Mouse (Mus musculus): Measurements from ENCODE around the gene Zfp786. TPM values are rescaled to one million over a fixed set of nuclear protein-coding genes. Genes with fewer than 3 reads are reported as not detected.

The Zfp786 gene
- 0.12 TPM in 1 of 2 replicates, not detected in the other for polyA plus RNA-seq (2012; ENCODE audit: low replicate concordance)

DNA sequence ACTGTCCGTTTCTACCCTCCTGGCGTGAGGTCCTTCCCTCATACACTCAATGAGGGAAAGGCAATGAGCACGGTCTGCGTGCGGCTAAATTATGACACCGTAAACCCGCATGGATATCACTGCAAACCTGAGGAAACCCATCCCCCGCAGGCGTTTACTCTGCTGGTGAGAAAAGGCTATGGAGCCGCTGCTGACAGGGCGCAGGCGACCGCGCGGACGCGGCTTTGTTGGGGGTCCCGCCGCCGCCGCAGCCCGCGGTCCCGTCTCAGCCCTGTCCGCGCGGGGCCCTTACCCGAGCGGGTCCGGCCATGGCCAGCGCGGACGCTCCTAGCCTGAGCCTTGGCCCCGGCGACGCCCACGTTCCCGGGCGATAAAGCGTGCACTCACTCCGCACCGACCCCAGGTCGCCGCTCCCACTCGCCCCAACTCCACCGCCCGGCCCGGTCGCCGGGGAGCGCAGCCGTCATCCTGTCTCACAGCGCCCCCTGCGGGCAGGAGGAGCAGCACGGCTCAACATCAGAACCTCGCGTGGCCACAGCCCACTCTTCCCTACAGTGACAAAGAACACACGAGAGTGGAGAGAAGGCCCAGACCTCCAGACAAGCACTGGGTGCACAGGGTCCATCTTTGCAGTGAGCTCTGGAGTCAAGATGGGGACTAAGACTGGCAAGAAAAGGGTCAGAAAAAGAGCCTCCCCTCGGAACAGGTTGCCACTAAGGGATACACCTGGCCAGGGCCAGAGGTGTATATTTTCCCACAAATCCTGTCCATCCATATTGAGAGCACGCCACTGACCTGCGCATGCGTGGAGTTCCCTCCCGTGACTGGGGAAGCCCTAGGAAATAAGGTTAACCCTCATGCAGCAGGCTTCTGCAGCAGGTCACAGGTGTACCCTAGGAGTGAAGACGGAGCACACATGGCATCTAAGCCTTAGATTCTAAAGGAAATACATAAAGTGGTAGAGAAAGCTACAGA is at the start of gene Zfp786:
Gene Zfp786 (minus strand): TSS at position 764 of the 975 bp plus-strand sequence.

DNA sequence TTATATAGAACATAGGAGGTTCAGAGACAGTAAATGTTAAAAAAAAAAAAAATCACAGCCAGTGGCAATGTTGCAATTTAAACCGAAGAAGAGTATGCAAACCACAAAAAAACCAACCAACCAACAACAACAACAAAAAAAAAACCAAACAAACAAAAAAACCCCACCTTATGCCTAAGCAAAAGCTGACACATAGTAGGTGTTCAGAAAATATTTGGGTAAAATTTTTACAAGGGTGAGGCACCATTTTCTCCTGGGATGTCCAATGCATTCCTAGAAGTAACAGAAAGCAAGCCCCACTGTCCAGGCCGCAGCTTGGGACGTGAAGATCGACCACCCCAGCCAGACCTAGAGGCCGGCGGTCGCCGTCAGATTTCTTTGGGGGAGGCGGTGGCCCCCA is 46.4 kb upstream of the Zfp786 start, which contains the start of gene Zfp282:
Gene Zfp282 (plus strand): TSS at position 147 of the 400 bp plus-strand sequence.

GRCm38 (mm10) chr6:47835482-47835983 is 4.9 kb upstream of the Zfp786 start, which contains the start of gene Zfp398:
TSS of gene Zfp398 (plus strand) at chr6:47835661.

GRCm38 (mm10) chr6:47813257-47813878 is 17.3 kb downstream of the Zfp786 start, which contains the start of gene Pdia4:
TSS of gene Pdia4 (minus strand) at chr6:47813430.

Other genes with a start within 250 kb of the Zfp786 start
- gene Ezh2, start 235.5 kb downstream of the Zfp786 start, polyA plus RNA-seq (2012; ENCODE audit: low replicate concordance), result 7.5 and 8.7 TPM in 2 replicates
- gene Pdia4, start 17.4 kb downstream of the Zfp786 start, polyA plus RNA-seq (2012; ENCODE audit: low replicate concordance), result 4.8 and 12.1 TPM in 2 replicates
- gene Zfp398, start 4.8 kb upstream of the Zfp786 start, polyA plus RNA-seq (2012; ENCODE audit: low replicate concordance), result 9.9 and 17.0 TPM in 2 replicates
- 11.8 and 17.0 TPM in 2 replicates for gene Zfp282, start 46.3 kb upstream of the Zfp786 start, polyA plus RNA-seq (2012; ENCODE audit: low replicate concordance)
- 15.0 and 21.7 TPM in 2 replicates for gene Zfp212, start 89.6 kb upstream of the Zfp786 start, polyA plus RNA-seq (2012; ENCODE audit: low replicate concordance)
- gene Zfp956, start 122.5 kb upstream of the Zfp786 start, polyA plus RNA-seq (2012; ENCODE audit: low replicate concordance), result 11.4 and 24.4 TPM in 2 replicates
- 43.2 and 60.0 TPM in 2 replicates for gene Zfp777, start 218.0 kb upstream of the Zfp786 start, polyA plus RNA-seq (2012; ENCODE audit: low replicate concordance)